ENCODE assay signal across 20 mouse cellular contexts in genomic region chr1:77815451-77815850, GRCm38 (mm10).
"Had no signal": no experiment of that assay in that cellular context is flagged by ENCODE, and none has a peak within 500 bp of the region (broad histone marks: within the 10 kb centered on the region; RNA-seq: fewer than 3 reads in every experiment).

No protein-coding gene starts in this region.

- H3K4me1 ChIP-seq: lung, embryonic 15.5 days; neural tube, embryonic 15.5 days had no signal

- H3K4me3 ChIP-seq: lung, embryonic 15.5 days; midbrain, embryonic 10.5 days; midbrain, embryonic 12.5 days; myocyte; neural tube, embryonic 13.5 days; neural tube, embryonic 15.5 days had no signal

- H3K9me3 ChIP-seq: lung, embryonic 15.5 days; midbrain, embryonic 10.5 days; midbrain, embryonic 12.5 days; neural tube, embryonic 13.5 days; neural tube, embryonic 15.5 days had no signal

- ATAC-seq: lung, postnatal 0 days; midbrain, embryonic 16.5 days had no signal

- H3K27ac ChIP-seq: liver, embryonic 14.5 days; lung, embryonic 15.5 days; midbrain, embryonic 10.5 days; midbrain, embryonic 12.5 days; neural tube, embryonic 13.5 days; neural tube, embryonic 15.5 days had no signal

- H3K36me3 ChIP-seq: lung, embryonic 15.5 days; midbrain, embryonic 10.5 days; midbrain, embryonic 12.5 days; neural tube, embryonic 13.5 days; neural tube, embryonic 15.5 days had no signal

- H3K9ac ChIP-seq: liver, embryonic 14.5 days; lung, embryonic 15.5 days; midbrain, embryonic 12.5 days; neural tube, embryonic 13.5 days; neural tube, embryonic 15.5 days had no signal

- DNase-seq: lung, adult 18-20 months; lung, postnatal 14 days; lung, postnatal 4 days; retina, postnatal 1 day; right cerebral cortex, adult 18-20 months; right cerebral cortex, postnatal 25 days; right cerebral cortex, postnatal 4 days; spleen, adult 18-20 months; thymus, adult 18-20 months; thymus, postnatal 14 days; thymus, postnatal 36 days had no signal

- H3K27me3 ChIP-seq: lung, embryonic 15.5 days; midbrain, embryonic 12.5 days; neural tube, embryonic 13.5 days; neural tube, embryonic 15.5 days had no signal

- H3K4me2 ChIP-seq: lung, embryonic 15.5 days; midbrain, embryonic 12.5 days; neural tube, embryonic 13.5 days; neural tube, embryonic 15.5 days had no signal
